Mouse (Mus musculus) midbrain, postnatal 0 days (tissue): ENCODE results near the gene Olfr49. TPM values are rescaled to one million over a fixed set of nuclear protein-coding genes. Genes with fewer than 3 reads are reported as not detected.
"Not testable (repeated sequence)": the region's sequence is repeated elsewhere in the genome, so short reads cannot be mapped to it uniquely, and the experiment has no call there.

Experiments
- ATAC-seq: fragments of 200-750 bp; cut with Nextera tagmentation; 2 replicates; pipeline ENCODE4 v1.8.0; 2017; ENCODE audit warnings: moderate number of reproducible peaks, mild to moderate bottlenecking, moderate TSS enrichment, moderate library complexity; ENCODE audit not compliant: low FRiP score
- DNase-seq: peaks from one replicate; pipeline ENCODE4 v3.0.0-alpha.2; 2015; ENCODE audit warnings: low spot score
- H3K27ac ChIP-seq: fragments of 300-500 bp; sonication (generic); 2 replicates; pipeline ENCODE4 v1.5.1; 2014; ENCODE audit warnings: low read depth, mild to moderate bottlenecking, low read length, mixed read lengths
- H3K27me3 ChIP-seq: fragments of 300-500 bp; sonication (generic); 2 replicates; pipeline ENCODE4 v1.6.1; 2014; ENCODE audit warnings: low read length, control low read depth, mixed read lengths; ENCODE audit not compliant: insufficient read depth
- H3K36me3 ChIP-seq: fragments of 300-500 bp; sonication (generic); 2 replicates; pipeline ENCODE4 v1.6.1; 2014; ENCODE audit warnings: low read length, control low read depth, mixed read lengths; ENCODE audit not compliant: insufficient read depth
- H3K4me1 ChIP-seq: fragments of 300-500 bp; sonication (generic); 2 replicates; pipeline ENCODE4 v1.6.1; 2014; ENCODE audit warnings: mild to moderate bottlenecking, control low read depth, antibody characterized with exemption, low read length, mixed read lengths; ENCODE audit not compliant: insufficient read depth
- H3K4me2 ChIP-seq: fragments of 300-500 bp; sonication (generic); 2 replicates; pipeline ENCODE4 v1.6.1; 2014; ENCODE audit warnings: low read depth, mild to moderate bottlenecking, low read length, mixed read lengths; ENCODE audit not compliant: poor library complexity, severe bottlenecking
- H3K4me3 ChIP-seq: fragments of 300-500 bp; sonication (generic); 2 replicates; pipeline ENCODE4 v1.5.1; 2014; ENCODE audit warnings: low read depth, mild to moderate bottlenecking, low read length, moderate library complexity
- H3K9ac ChIP-seq: fragments of 300-500 bp; sonication (generic); replicated peaks from 2 replicates; pipeline ENCODE4 v1.6.1; 2014; ENCODE audit warnings: mild to moderate bottlenecking, low read length, moderate library complexity, mixed read lengths; ENCODE audit not compliant: poor library complexity, severe bottlenecking
- H3K9me3 ChIP-seq: fragments of 300-500 bp; sonication (generic); 2 replicates; pipeline ENCODE4 v1.6.1; 2016; ENCODE audit warnings: low read length, control low read depth
- CTCF ChIP-seq: IDR thresholded peaks from 2 replicates; pipeline ENCODE4 v1.5.1; 2016; ENCODE audit warnings: antibody characterized with exemption, mild to moderate bottlenecking
- WGBS: fragments of 180-500 bp; shearing (Covaris S2); extraction: QIAGEN DNeasy Blood & Tissue Kit; methylation state at CpG from one replicate; pipeline ENCODE4 v1.1.7; 2014; 5-methylcytosine and 5-hydroxymethylcytosine counted together
- polyA plus RNA-seq: library from polyadenylated mRNA; unstranded; fragments of >200 nt; fragmentation: Nextera tagmentation; extraction: Ambion mirVana; gene quantifications from 2 replicates; pipeline ENCODE4 v1.2.1, GENCODE M21; 2015
- total RNA-seq: library from RNA; depleted of rRNA; stranded (reverse); fragments of >200 nt; gene quantifications from 2 replicates; pipeline ENCODE4 v1.2.3, GENCODE M21; 2014

Olfr49 gene
- total and polyA plus RNA-seq, 2 experiments from 2014 or later: not detected

DNA sequence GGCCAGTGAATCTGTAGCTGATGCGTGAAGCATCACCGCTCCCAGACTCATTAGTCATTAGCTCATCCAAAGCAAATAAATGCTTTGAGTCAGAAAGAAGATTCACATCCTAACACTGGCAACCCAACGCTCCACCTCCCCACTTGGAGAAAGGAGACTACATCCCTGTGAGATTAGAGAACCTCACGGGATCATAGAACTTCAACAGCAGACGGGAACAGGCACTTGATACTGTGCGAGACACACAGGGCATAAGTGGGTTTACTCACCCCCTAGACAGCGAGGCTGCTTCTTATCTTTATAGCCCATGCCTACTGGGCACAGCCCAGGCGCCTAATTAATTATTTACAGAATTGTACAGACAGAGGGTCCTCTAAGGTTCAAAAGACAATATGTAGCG is 52.6 kb downstream of the Olfr49 start:
- H3K4me3 ChIP-seq: no peak overlapping the region
- 51% methylated on average over 9 of the region's 9 CpGs for WGBS
- H3K27ac ChIP-seq: no peak overlapping the region
- no peak overlapping the region for H3K9ac ChIP-seq
- no peak for TF ChIP-seq CTCF
- peaks cover 8% of the 10 kb centered on the region; the same call in 1 of the 2 replicates for H3K4me1 ChIP-seq
- H3K36me3 ChIP-seq: peaks cover 4% of the 10 kb centered on the region; the same call in 1 of the 2 replicates
- H3K9me3 ChIP-seq: no peaks in the 10 kb centered on the region
- H3K27me3 ChIP-seq: no peaks in the 10 kb centered on the region
- no peak overlapping the region for H3K4me2 ChIP-seq
- DNase-seq: no peak
- no peak for ATAC-seq

DNA sequence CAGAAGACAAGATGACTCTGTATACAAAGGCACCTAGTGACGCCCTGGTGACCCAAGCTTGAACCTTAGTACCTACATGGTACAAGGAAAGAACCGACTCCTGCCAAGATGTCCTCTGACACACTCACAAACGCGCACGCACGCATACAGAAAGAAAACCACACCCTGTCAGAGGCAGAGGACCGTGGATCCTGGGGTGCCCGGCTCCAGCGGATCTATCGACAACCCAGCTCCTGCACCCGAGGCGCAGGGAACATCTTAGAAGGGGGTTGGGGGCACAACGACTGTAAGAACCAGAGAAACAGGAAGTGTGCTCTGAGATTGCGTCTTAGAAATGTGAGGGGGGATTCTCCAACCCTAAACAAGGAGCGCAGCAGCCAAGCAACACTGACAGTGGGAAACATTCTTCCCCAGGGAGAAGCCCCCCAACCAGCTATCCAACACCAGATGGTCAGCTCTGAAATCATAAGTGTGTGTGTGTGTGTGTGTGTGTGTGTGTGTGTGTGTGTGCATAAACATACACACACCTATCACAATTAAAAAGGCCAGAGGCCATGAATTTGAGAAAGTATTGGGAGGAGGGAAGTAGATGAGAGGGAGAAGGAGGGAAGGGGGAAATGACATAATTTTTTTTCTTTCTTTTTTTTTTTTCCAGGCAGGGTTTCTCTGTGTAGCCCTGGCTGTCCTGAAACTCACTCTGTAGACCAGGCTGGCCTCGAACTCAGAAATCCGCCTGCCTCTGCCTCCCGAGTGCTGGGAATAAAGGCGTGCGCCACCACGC is 53.4 kb downstream of the Olfr49 start:
- Histone ChIP-seq H3K4me1 (peaks cover 8% of the 10 kb centered on the region; the same call in 1 of the 2 replicates), H3K9ac (no peak overlapping the region), H3K27ac (no peak overlapping the region), H3K27me3 (no peaks in the 10 kb centered on the region), H3K4me3 (no peak overlapping the region), H3K4me2 (no peak overlapping the region), H3K36me3 (peaks cover 4% of the 10 kb centered on the region; the same call in 1 of the 2 replicates), H3K9me3 (no peaks in the 10 kb centered on the region)
- TF ChIP-seq CTCF: no peak
- WGBS: 88% methylated on average over 21 of the region's 21 CpGs
- no peak for ATAC-seq
- DNase-seq: no peak

DNA sequence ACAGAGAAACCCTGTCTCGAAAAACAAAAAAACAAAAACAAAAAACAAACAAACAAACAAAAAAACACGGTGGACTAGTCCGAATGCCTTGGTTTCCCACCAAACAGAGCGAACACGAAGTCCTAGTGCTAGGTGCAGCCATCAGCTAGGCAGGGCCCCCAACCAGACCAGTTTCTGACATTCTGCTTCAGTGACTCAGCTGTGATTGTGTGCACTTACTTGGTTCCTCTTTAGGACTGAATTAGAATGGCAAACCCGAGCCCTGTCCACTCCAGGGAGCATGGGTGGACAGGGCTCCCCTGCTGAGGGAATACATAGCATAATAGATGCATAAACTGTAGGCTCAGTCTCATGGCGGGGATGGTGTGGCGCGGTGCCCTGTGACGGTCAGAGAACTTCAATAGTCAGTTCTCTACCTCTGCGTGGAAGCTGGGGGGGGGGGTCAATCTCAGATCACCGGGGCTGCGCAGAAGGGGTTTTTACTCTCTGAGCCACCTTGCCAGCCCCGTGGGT is 54.0 kb downstream of the Olfr49 start:
- TF ChIP-seq CTCF: no peak
- ATAC-seq (no peak), DNase-seq (no peak)
- peaks cover 4% of the 10 kb centered on the region; the same call in 1 of the 2 replicates for H3K36me3 ChIP-seq
- no peaks in the 10 kb centered on the region for H3K27me3 ChIP-seq
- H3K9me3 ChIP-seq: no peaks in the 10 kb centered on the region
- no peak overlapping the region for H3K4me2 ChIP-seq
- H3K4me3 ChIP-seq: no peak overlapping the region
- 81% methylated on average over 14 of the region's 14 CpGs for WGBS
- H3K9ac ChIP-seq: no peak overlapping the region
- H3K4me1 ChIP-seq: peaks cover 8% of the 10 kb centered on the region; the same call in 1 of the 2 replicates
- no peak overlapping the region for H3K27ac ChIP-seq

DNA sequence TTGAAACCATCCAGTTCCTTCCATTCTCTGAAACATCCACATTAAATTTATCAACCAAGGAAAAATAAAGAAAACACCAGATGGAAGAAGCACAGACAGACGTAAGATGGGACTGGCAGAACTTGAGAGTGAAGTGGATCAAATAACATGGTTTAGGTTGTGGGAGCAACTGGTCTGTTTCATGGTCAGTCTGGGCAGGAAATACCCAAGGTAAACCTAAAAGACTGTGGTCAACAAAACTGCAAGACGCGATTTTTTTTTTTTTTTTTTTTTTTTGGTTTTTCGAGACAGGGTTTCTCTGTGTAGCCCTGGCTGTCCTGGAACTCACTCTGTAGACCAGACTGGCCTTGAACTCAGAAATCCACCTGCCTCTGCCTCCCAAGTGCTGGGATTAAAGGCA is 54.9 kb downstream of the Olfr49 start:
- not testable (repeated sequence) for DNase-seq, ATAC-seq, H3K4me1 ChIP-seq, H3K4me3 ChIP-seq, H3K9me3 ChIP-seq, H3K27me3 ChIP-seq, H3K4me2 ChIP-seq, H3K9ac ChIP-seq, H3K27ac ChIP-seq, H3K36me3 ChIP-seq
- WGBS: 84% methylated on average over 3 of the region's 4 CpGs

DNA sequence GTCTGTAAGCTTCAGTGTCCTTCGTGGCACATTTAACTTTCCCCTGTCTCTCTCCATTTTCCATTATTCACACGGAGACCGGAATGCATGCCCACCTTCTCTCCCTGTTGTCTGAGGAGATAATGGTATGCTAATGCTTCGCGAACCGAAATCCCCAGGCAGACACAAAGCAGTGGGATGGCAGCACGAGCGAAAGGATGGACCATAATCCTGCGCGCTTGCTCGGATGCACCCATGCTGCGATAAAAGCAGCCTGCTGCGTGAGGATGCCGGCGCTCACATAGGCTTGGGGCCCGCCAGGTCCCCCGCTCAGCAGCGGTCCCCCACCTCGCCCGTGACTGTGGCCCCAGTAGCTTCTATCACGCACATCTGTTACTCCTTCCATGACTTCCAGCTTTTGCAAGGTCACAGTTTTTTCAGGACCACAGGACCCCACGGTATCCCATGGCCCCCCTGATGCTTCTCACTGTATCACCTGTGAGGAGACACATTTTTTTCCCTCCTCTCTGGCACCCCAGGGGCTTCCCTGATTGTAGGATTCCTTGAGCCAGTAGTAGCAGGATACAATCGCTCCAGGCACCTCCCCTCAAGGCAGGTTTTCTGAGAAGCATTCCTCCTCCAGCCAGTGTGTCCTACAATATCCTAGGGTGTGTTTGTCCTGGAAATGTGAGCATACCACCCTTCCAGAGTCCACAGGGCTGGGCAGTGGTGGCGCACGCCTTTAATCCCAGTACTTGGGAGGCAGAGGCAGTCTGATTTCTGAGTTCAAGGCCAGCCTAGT is 55.6 kb downstream of the Olfr49 start:
- TF ChIP-seq CTCF: no peak
- 6% methylated on average over 25 of the region's 25 CpGs for WGBS
- DNase-seq: peak; percentile 49

More for the DNA sequence above, 55.6 kb downstream of the Olfr49 start:
- Histone ChIP-seq H3K27ac (peak overlapping the region; percentile 74), H3K4me3 (peak overlapping the region; percentile 29), H3K9me3 (no peaks in the 10 kb centered on the region), H3K4me2 (peak overlapping the region; percentile 45), H3K36me3 (no peaks in the 10 kb centered on the region), H3K27me3 (no peaks in the 10 kb centered on the region), H3K9ac (peak overlapping the region; percentile 44), H3K4me1 (peaks cover 8% of the 10 kb centered on the region; the same call in 1 of the 2 replicates)
- ATAC-seq: peak; percentile 47
